Comparison of ENCODE assay signal across 21 mouse cellular contexts in genomic region chr5:124202071-124202470, GRCm38 (mm10). TPM values are rescaled to one million over a fixed set of nuclear protein-coding genes. Genes with fewer than 3 reads are reported as not detected.
DNase-seq lines count a peak whose midpoint lies in the region; ATAC-seq lines count a peak whose summit lies in the region.
"Had no signal": no experiment of that assay in that cellular context is flagged by ENCODE, and none has a peak within 500 bp of the region (broad histone marks: within the 10 kb centered on the region; RNA-seq: fewer than 3 reads in every experiment).

No protein-coding gene starts in this region.

- H3K27me3 ChIP-seq in heart, embryonic 11.5 days (ENCODE audit: control insufficient read depth, insufficient read depth, low read length): no peaks in the 10 kb centered on the region
- no peaks in the 10 kb centered on the region for H3K27me3 ChIP-seq in heart, embryonic 13.5 days (replicated peaks)
- no peaks in the 10 kb centered on the region for H3K27me3 ChIP-seq in liver, embryonic 13.5 days
- H3K27me3 ChIP-seq: CH12.LX; embryonic facial prominence, embryonic 12.5 days; hindbrain, embryonic 12.5 days had no signal

- H3K9ac ChIP-seq in heart, embryonic 11.5 days (ENCODE audit: low read depth, low read length): 0 out of 2 replicates have a peak overlapping the region, but pooled peaks have one; percentile 10
- H3K9ac ChIP-seq in heart, embryonic 13.5 days: peak overlapping the region; percentile 56
- H3K9ac ChIP-seq in liver, embryonic 13.5 days: peak overlapping the region; percentile 3; the same call in 1 of the 2 replicates
- H3K9ac ChIP-seq: embryonic facial prominence, embryonic 12.5 days; hindbrain, embryonic 12.5 days; lung, embryonic 14.5 days had no signal

- no peak for ATAC-seq in heart, embryonic 11.5 days (replicated peaks; ENCODE audit: insufficient number of reproducible peaks, low FRiP score, low TSS enrichment)
- ATAC-seq in heart, embryonic 13.5 days (ENCODE audit: extremely low read depth, insufficient number of reproducible peaks, low FRiP score, low TSS enrichment): no peak
- ATAC-seq in liver, embryonic 13.5 days (ENCODE audit: low read depth): no peak
- ATAC-seq: midbrain, embryonic 16.5 days had no signal

- H3K36me3 ChIP-seq in heart, embryonic 11.5 days (ENCODE audit: control insufficient read depth, insufficient read depth, low read length): no peaks in the 10 kb centered on the region
- H3K36me3 ChIP-seq in heart, embryonic 13.5 days: no peaks in the 10 kb centered on the region
- 0 out of 2 replicates have a peak, but pooled peaks cover 3% of the 10 kb centered on the region for H3K36me3 ChIP-seq in liver, embryonic 13.5 days
- H3K36me3 ChIP-seq: embryonic facial prominence, embryonic 12.5 days; hindbrain, embryonic 12.5 days; limb, embryonic 10.5 days had no signal

- peaks cover 85% of the 10 kb centered on the region for H3K4me1 ChIP-seq in heart, embryonic 11.5 days (ENCODE audit: control insufficient read depth, insufficient read depth, low read length)
- peaks cover 98% of the 10 kb centered on the region for H3K4me1 ChIP-seq in heart, embryonic 13.5 days
- H3K4me1 ChIP-seq in liver, embryonic 13.5 days (replicated peaks): peaks cover 98% of the 10 kb centered on the region

- no peak for DNase-seq in heart, postnatal 4 days
- peak; percentile 52 for DNase-seq in MN1 (ENCODE audit: low spot score)
- DNase-seq in liver, embryonic 13.5 days: no peak
- DNase-seq in layer of hippocampus, adult 18-20 months (ENCODE audit: low spot score in 2 of 2): no peak
- DNase-seq in left cerebral cortex, adult 9 months (ENCODE audit: low spot score in 2 of 2): no peak
- DNase-seq: adrenal gland, adult 8-10 months; B cell, adult 2 months; cerebellum, adult 18-20 months; cerebellum, postnatal 14 days; kidney, adult 18-20 months; lung, embryonic 14.5 days; lung, postnatal 4 days had no signal

- 33% methylated on average over 4 of the region's 4 CpGs for WGBS in heart, embryonic 11.5 days (ENCODE audit: insufficient replicate concordance)
- WGBS in heart, embryonic 13.5 days: 27% methylated on average over 4 of the region's 4 CpGs
- 48% methylated on average over 4 of the region's 4 CpGs for WGBS in liver, embryonic 13.5 days (ENCODE audit: insufficient replicate concordance)

- H3K9me3 ChIP-seq in heart, embryonic 11.5 days (replicated peaks; ENCODE audit: control insufficient read depth, low read length): no peaks in the 10 kb centered on the region
- no peaks in the 10 kb centered on the region for H3K9me3 ChIP-seq in heart, embryonic 13.5 days
- no peaks in the 10 kb centered on the region for H3K9me3 ChIP-seq in liver, embryonic 13.5 days (replicated peaks)
- H3K9me3 ChIP-seq: embryonic facial prominence, embryonic 12.5 days; hindbrain, embryonic 12.5 days; limb, embryonic 10.5 days had no signal

- H3K4me2 ChIP-seq in heart, embryonic 11.5 days: no peak overlapping the region
- H3K4me2 ChIP-seq in heart, embryonic 13.5 days: no peak overlapping the region
- no peak overlapping the region for H3K4me2 ChIP-seq in liver, embryonic 13.5 days
- H3K4me2 ChIP-seq: embryonic facial prominence, embryonic 12.5 days; hindbrain, embryonic 12.5 days; lung, embryonic 14.5 days had no signal

- no peak overlapping the region for H3K4me3 ChIP-seq in heart, embryonic 11.5 days (ENCODE audit: low read depth, low read length)
- no peak overlapping the region for H3K4me3 ChIP-seq in heart, embryonic 13.5 days
- H3K4me3 ChIP-seq in liver, embryonic 13.5 days (replicated peaks): no peak overlapping the region
- H3K4me3 ChIP-seq: embryonic facial prominence, embryonic 12.5 days; hindbrain, embryonic 12.5 days; limb, embryonic 10.5 days; myocyte had no signal

- H3K27ac ChIP-seq in heart, embryonic 11.5 days (ENCODE audit: low read depth, low read length): peak overlapping the region; percentile 66; the same call in 1 of the 2 replicates
- H3K27ac ChIP-seq in heart, embryonic 13.5 days (replicated peaks): peak overlapping the region; percentile 76
- H3K27ac ChIP-seq in liver, embryonic 13.5 days: no peak overlapping the region
- H3K27ac ChIP-seq: embryonic facial prominence, embryonic 12.5 days; hindbrain, embryonic 12.5 days; kidney, postnatal 0 days; limb, embryonic 10.5 days had no signal

RNA-seq across cellular contexts. Expression of gene Pitpnm2, which starts 47.5 kb away (rescaled TPM):
- polyA plus RNA-seq in heart, embryonic 11.5 days (2014; fragmentation: Nextera tagmentation; extraction: Ambion mirVana): 7.0 and 7.8 TPM in 2 replicates
- 10 to 100 TPM; 45.9 to 52.2 TPM for total RNA-seq in heart, postnatal 4 days (2021)
- polyA plus RNA-seq in heart, embryonic 13.5 days (2015; fragmentation: Nextera tagmentation; extraction: Ambion mirVana): 5.1 and 6.6 TPM in 2 replicates
- 1.3 and 1.4 TPM in 2 replicates for polyA plus RNA-seq in liver, embryonic 13.5 days (2015; fragmentation: Nextera tagmentation; extraction: Ambion mirVana)
- 100 to 1,000 TPM; 315 to 325 TPM for total RNA-seq in layer of hippocampus, adult 18-20 months (2021)

Comparison
In these comparisons a context has a peak if more than half of its experiments do, and no peak if none do; other contexts are left out.
1. H3K9ac ChIP-seq: peak in every context shown above with its lines; median percentile 56 in heart, embryonic 13.5 days; 10 in heart, embryonic 11.5 days; 3 in liver, embryonic 13.5 days.